Mouse (Mus musculus) erythroblast, embryonic 14.5 days (primary cell): ENCODE results near the gene Papln.

Experiments used
- GATA1 ChIP-seq: IDR thresholded peaks from 2 replicates; pipeline ENCODE4 v1.6.1; 2012; ENCODE audit warnings: low read length, inconsistent platforms, mixed read lengths
- TAL1 ChIP-seq: IDR thresholded peaks from 3 replicates; pipeline ENCODE4 v1.6.1; 2012; ENCODE audit warnings: low read length, inconsistent platforms, mixed read lengths

DNA sequence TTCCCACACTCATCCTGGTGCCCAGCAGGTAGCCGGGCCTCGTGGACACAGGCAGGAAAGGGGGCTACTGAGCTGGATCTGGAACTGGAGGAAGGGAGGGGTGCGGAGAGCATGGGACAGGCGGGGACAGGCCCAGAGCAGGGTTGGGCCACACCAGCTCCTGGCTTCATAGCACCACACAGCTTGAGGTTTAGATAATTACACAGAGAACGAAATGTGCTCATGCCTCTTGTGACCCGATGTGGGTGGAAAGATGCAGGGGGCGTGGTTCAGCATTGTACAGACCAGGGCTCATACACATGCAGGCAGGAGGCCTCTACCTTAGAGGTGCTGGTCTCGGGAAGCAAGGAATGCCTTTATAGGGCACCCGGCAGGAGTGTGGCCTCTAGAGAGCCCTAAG lies 4.4 kb downstream of the Papln start:
- no peak for TF ChIP-seq GATA1
- no peak for TF ChIP-seq TAL1
